Mouse (Mus musculus) 3T3-L1 (cell line): ENCODE data around the gene Prr12.
A peak's percentile ranks its signal among the peaks of the same experiment; 100 is the strongest.

ENCODE experiments used
- DNase-seq: peaks from one replicate; pipeline ENCODE4 v3.0.0-alpha.2; 2015; ENCODE audit warnings: low read depth, low spot score

Prr12 gene

GRCm38 (mm10) chr7:45077829-45078228, 25.1 kb upstream of the Prr12 start:
- no peak for DNase-seq

GRCm38 (mm10) chr7:45077322-45077721, 24.6 kb upstream of the Prr12 start:
- no peak for DNase-seq

GRCm38 (mm10) chr7:45076501-45076900, 23.8 kb upstream of the Prr12 start:
- DNase-seq = no peak

GRCm38 (mm10) chr7:45075405-45075804, 22.7 kb upstream of the Prr12 start:
- peak; percentile 65 for DNase-seq

GRCm38 (mm10) chr7:45073949-45074348, 21.3 kb upstream of the Prr12 start:
- no peak for DNase-seq

- no peak for DNase-seq
Observed at GRCm38 (mm10) chr7:45073171-45073707, 20.6 kb upstream of the Prr12 start.

- peak; percentile 62 for DNase-seq
Observed at GRCm38 (mm10) chr7:45072230-45072629, 19.5 kb upstream of the Prr12 start.

GRCm38 (mm10) chr7:45069671-45070070, 17.0 kb upstream of the Prr12 start:
- DNase-seq = no peak

- peak; percentile 74 for DNase-seq
Observed at GRCm38 (mm10) chr7:45068000-45068318, 15.3 kb upstream of the Prr12 start.

GRCm38 (mm10) chr7:45067190-45067999, 14.7 kb upstream of the Prr12 start:
- DNase-seq = no peak

GRCm38 (mm10) chr7:45062239-45062835, 9.7 kb upstream of the Prr12 start, which contains the start of the genes Nosip and Prrg2:
TSS of gene Nosip (plus strand) at chr7:45062429.
TSS of gene Prrg2 (minus strand) at chr7:45062677.
- peak; percentile 97 for DNase-seq

GRCm38 (mm10) chr7:45061532-45062075, 8.9 kb upstream of the Prr12 start:
- peak; percentile 33 for DNase-seq

- no peak for DNase-seq
Observed at GRCm38 (mm10) chr7:45060632-45061122, 8.0 kb upstream of the Prr12 start.

- DNase-seq = no peak
Observed at GRCm38 (mm10) chr7:45058607-45059571, 6.2 kb upstream of the Prr12 start.

- no peak for DNase-seq
Observed at GRCm38 (mm10) chr7:45056972-45057348, 4.3 kb upstream of the Prr12 start.

- no peak for DNase-seq
Observed at GRCm38 (mm10) chr7:45056329-45056971, 3.8 kb upstream of the Prr12 start.

- DNase-seq = peak; percentile 98
Observed at GRCm38 (mm10) chr7:45053931-45054510, 1.3 kb upstream of the Prr12 start.

- DNase-seq = peak; percentile 73
Observed at GRCm38 (mm10) chr7:45053117-45053930, 643 bp upstream of the Prr12 start.

GRCm38 (mm10) chr7:45052181-45052861, 360 bp downstream of the Prr12 start:
- DNase-seq = peak; percentile 49
